Mouse (Mus musculus): ENCODE measurements at regions not wholly inside any gene's neighbourhood (a gene's known extent, or its start where the extent isn't known, plus 50 kb on each side); places are given as distances from the start of the nearest gene placed in this dataset.
A peak's percentile ranks its signal among the peaks of the same experiment; 100 is the strongest.
"Not testable (repeated sequence)": the region's sequence is repeated elsewhere in the genome, so short reads cannot be mapped to it uniquely, and the experiment has no call there.

GRCm38 (mm10) chr7:73688451-73688850 is 51.7 kb upstream of the Fam174b start:
- Histone ChIP-seq H3K4me3 (replicated peaks; ENCODE audit: low read length) (no peak overlapping the region), H3K4me1 (replicated peaks; ENCODE audit: low read depth, low read length) (no peaks in the 10 kb centered on the region), H3K9me3 (ENCODE audit: low read length) (no peaks in the 10 kb centered on the region), H3K27me3 (ENCODE audit: insufficient read depth, low read length) (0 out of 2 replicates have a peak, but pooled peaks cover 2% of the 10 kb centered on the region), H3K36me3 (ENCODE audit: insufficient read depth, low read length) (no peaks in the 10 kb centered on the region)
- no peak for TF ChIP-seq POU5F1 (IDR thresholded peaks at IDR 0.05; ENCODE audit: borderline replicate concordance, low read length)
- no peak for TF ChIP-seq CTCF (conservative IDR thresholded peaks at IDR 0.05; ENCODE audit: low read length)
- TF ChIP-seq NANOG (IDR thresholded peaks at IDR 0.05; ENCODE audit: borderline replicate concordance, low read length), result no peak

- not testable (repeated sequence) for H3K36me3 ChIP-seq (ENCODE audit: insufficient read depth, low read length); H3K4me1 ChIP-seq (replicated peaks; ENCODE audit: low read depth, low read length)
Measured at GRCm38 (mm10) chr7:73686245-73686644, 53.9 kb upstream of the Fam174b start.

GRCm38 (mm10) chr7:73682756-73683155 is 57.3 kb upstream of the Fam174b start:
- H3K36me3 ChIP-seq (ENCODE audit: insufficient read depth, low read length), result no peaks in the 10 kb centered on the region
- 0 out of 2 replicates have a peak, but pooled peaks cover 2% of the 10 kb centered on the region for H3K27me3 ChIP-seq (ENCODE audit: insufficient read depth, low read length)
- TF ChIP-seq POU5F1 (IDR thresholded peaks at IDR 0.05; ENCODE audit: borderline replicate concordance, low read length) (no peak), NANOG (IDR thresholded peaks at IDR 0.05; ENCODE audit: borderline replicate concordance, low read length) (no peak), CTCF (conservative IDR thresholded peaks at IDR 0.05; ENCODE audit: low read length) (no peak)
- no peak overlapping the region for H3K4me3 ChIP-seq (replicated peaks; ENCODE audit: low read length)
- H3K9me3 ChIP-seq (ENCODE audit: low read length), result no peaks in the 10 kb centered on the region
- H3K4me1 ChIP-seq (replicated peaks; ENCODE audit: low read depth, low read length), result no peaks in the 10 kb centered on the region

More at GRCm38 (mm10) chr7:73686245-73686644, 53.9 kb upstream of the Fam174b start:
- not testable (repeated sequence) for H3K27me3 ChIP-seq (ENCODE audit: insufficient read depth, low read length); H3K9me3 ChIP-seq (ENCODE audit: low read length)
- peak overlapping the region; percentile 49 for H3K4me3 ChIP-seq (replicated peaks; ENCODE audit: low read length)

GRCm38 (mm10) chr7:73670598-73670997 is 69.5 kb upstream of the Fam174b start:
- Histone ChIP-seq H3K9me3 (ENCODE audit: low read length) (no peaks in the 10 kb centered on the region), H3K4me3 (replicated peaks; ENCODE audit: low read length) (no peak overlapping the region), H3K4me1 (replicated peaks; ENCODE audit: low read depth, low read length) (no peaks in the 10 kb centered on the region), H3K27me3 (ENCODE audit: insufficient read depth, low read length) (0 out of 2 replicates have a peak, but pooled peaks cover 5% of the 10 kb centered on the region), H3K36me3 (ENCODE audit: insufficient read depth, low read length) (no peaks in the 10 kb centered on the region)
- no peak for TF ChIP-seq NANOG (IDR thresholded peaks at IDR 0.05; ENCODE audit: borderline replicate concordance, low read length)
- no peak for TF ChIP-seq POU5F1 (IDR thresholded peaks at IDR 0.05; ENCODE audit: borderline replicate concordance, low read length)
- TF ChIP-seq CTCF (conservative IDR thresholded peaks at IDR 0.05; ENCODE audit: low read length), result no peak

GRCm38 (mm10) chr7:73668791-73669190 is 71.3 kb upstream of the Fam174b start:
- no peak overlapping the region for H3K4me3 ChIP-seq (replicated peaks; ENCODE audit: low read length)
- H3K27me3 ChIP-seq (ENCODE audit: insufficient read depth, low read length), result 0 out of 2 replicates have a peak, but pooled peaks cover 5% of the 10 kb centered on the region
- H3K36me3 ChIP-seq (ENCODE audit: insufficient read depth, low read length), result no peaks in the 10 kb centered on the region
- H3K9me3 ChIP-seq (ENCODE audit: low read length), result no peaks in the 10 kb centered on the region
- peaks cover 5% of the 10 kb centered on the region; the same call in 1 of the 2 replicates for H3K4me1 ChIP-seq (replicated peaks; ENCODE audit: low read depth, low read length)
- no peak for TF ChIP-seq CTCF (conservative IDR thresholded peaks at IDR 0.05; ENCODE audit: low read length)
- TF ChIP-seq POU5F1 (IDR thresholded peaks at IDR 0.05; ENCODE audit: borderline replicate concordance, low read length), result no peak
- no peak for TF ChIP-seq NANOG (IDR thresholded peaks at IDR 0.05; ENCODE audit: borderline replicate concordance, low read length)

- Histone ChIP-seq H3K9me3 (ENCODE audit: low read length) (no peaks in the 10 kb centered on the region), H3K36me3 (ENCODE audit: insufficient read depth, low read length) (no peaks in the 10 kb centered on the region), H3K27me3 (ENCODE audit: insufficient read depth, low read length) (0 out of 2 replicates have a peak, but pooled peaks cover 5% of the 10 kb centered on the region), H3K4me3 (replicated peaks; ENCODE audit: low read length) (no peak overlapping the region), H3K4me1 (replicated peaks; ENCODE audit: low read depth, low read length) (peaks cover 12% of the 10 kb centered on the region)
- no peak for TF ChIP-seq CTCF (conservative IDR thresholded peaks at IDR 0.05; ENCODE audit: low read length)
- TF ChIP-seq POU5F1 (IDR thresholded peaks at IDR 0.05; ENCODE audit: borderline replicate concordance, low read length), result no peak
- TF ChIP-seq NANOG (IDR thresholded peaks at IDR 0.05; ENCODE audit: borderline replicate concordance, low read length), result no peak
Measured at GRCm38 (mm10) chr7:73666921-73667675, 73.0 kb upstream of the Fam174b start.

- TF ChIP-seq NANOG (IDR thresholded peaks at IDR 0.05; ENCODE audit: borderline replicate concordance, low read length), result no peak
- no peak for TF ChIP-seq CTCF (conservative IDR thresholded peaks at IDR 0.05; ENCODE audit: low read length)
- TF ChIP-seq POU5F1 (IDR thresholded peaks at IDR 0.05; ENCODE audit: borderline replicate concordance, low read length), result no peak
- Histone ChIP-seq H3K27me3 (ENCODE audit: insufficient read depth, low read length) (0 out of 2 replicates have a peak, but pooled peaks cover 5% of the 10 kb centered on the region), H3K4me3 (replicated peaks; ENCODE audit: low read length) (no peak overlapping the region), H3K36me3 (ENCODE audit: insufficient read depth, low read length) (no peaks in the 10 kb centered on the region), H3K4me1 (replicated peaks; ENCODE audit: low read depth, low read length) (peaks cover 15% of the 10 kb centered on the region), H3K9me3 (ENCODE audit: low read length) (no peaks in the 10 kb centered on the region)
Measured at GRCm38 (mm10) chr7:73664962-73665361, 75.1 kb upstream of the Fam174b start.

- Histone ChIP-seq H3K9me3 (ENCODE audit: low read length) (no peaks in the 10 kb centered on the region), H3K4me3 (replicated peaks; ENCODE audit: low read length) (no peak overlapping the region), H3K4me1 (replicated peaks; ENCODE audit: low read depth, low read length) (peaks cover 25% of the 10 kb centered on the region), H3K27me3 (ENCODE audit: insufficient read depth, low read length) (no peaks in the 10 kb centered on the region), H3K36me3 (ENCODE audit: insufficient read depth, low read length) (no peaks in the 10 kb centered on the region)
- no peak for TF ChIP-seq POU5F1 (IDR thresholded peaks at IDR 0.05; ENCODE audit: borderline replicate concordance, low read length)
- TF ChIP-seq NANOG (IDR thresholded peaks at IDR 0.05; ENCODE audit: borderline replicate concordance, low read length), result no peak
- TF ChIP-seq CTCF (conservative IDR thresholded peaks at IDR 0.05; ENCODE audit: low read length), result no peak
Measured at GRCm38 (mm10) chr7:73662536-73662935, 77.6 kb upstream of the Fam174b start.

GRCm38 (mm10) chr7:73661901-73662300 is 78.2 kb upstream of the Fam174b start:
- no peaks in the 10 kb centered on the region for H3K9me3 ChIP-seq (ENCODE audit: low read length)
- TF ChIP-seq CTCF (conservative IDR thresholded peaks at IDR 0.05; ENCODE audit: low read length) (no peak), POU5F1 (IDR thresholded peaks at IDR 0.05; ENCODE audit: borderline replicate concordance, low read length) (no peak), NANOG (IDR thresholded peaks at IDR 0.05; ENCODE audit: borderline replicate concordance, low read length) (no peak)
- H3K27me3 ChIP-seq (ENCODE audit: insufficient read depth, low read length), result no peaks in the 10 kb centered on the region
- no peak overlapping the region for H3K4me3 ChIP-seq (replicated peaks; ENCODE audit: low read length)
- H3K4me1 ChIP-seq (replicated peaks; ENCODE audit: low read depth, low read length), result peaks cover 29% of the 10 kb centered on the region
- no peaks in the 10 kb centered on the region for H3K36me3 ChIP-seq (ENCODE audit: insufficient read depth, low read length)
